Mouse (Mus musculus) small intestine, adult 2 months (tissue): ENCODE data around the gene Tpcn2.

ENCODE experiments used
- CTCF ChIP-seq: fragments of 200-500 bp; IDR thresholded peaks from 2 replicates; pipeline ENCODE4 v1.5.1; 2012; ENCODE audit warnings: low read depth, mild to moderate bottlenecking, control low read depth, inconsistent platforms, low read length, moderate library complexity, mixed read lengths; ENCODE audit not compliant: insufficient replicate concordance, insufficient read length; ENCODE audit errors: extremely low read depth
- POLR2A ChIP-seq: fragments of 200-500 bp; IDR thresholded peaks from 2 replicates; pipeline ENCODE4 v1.6.1; 2012; ENCODE audit warnings: low read depth, mild to moderate bottlenecking, control low read depth, inconsistent platforms, low read length, moderate library complexity

DNA sequence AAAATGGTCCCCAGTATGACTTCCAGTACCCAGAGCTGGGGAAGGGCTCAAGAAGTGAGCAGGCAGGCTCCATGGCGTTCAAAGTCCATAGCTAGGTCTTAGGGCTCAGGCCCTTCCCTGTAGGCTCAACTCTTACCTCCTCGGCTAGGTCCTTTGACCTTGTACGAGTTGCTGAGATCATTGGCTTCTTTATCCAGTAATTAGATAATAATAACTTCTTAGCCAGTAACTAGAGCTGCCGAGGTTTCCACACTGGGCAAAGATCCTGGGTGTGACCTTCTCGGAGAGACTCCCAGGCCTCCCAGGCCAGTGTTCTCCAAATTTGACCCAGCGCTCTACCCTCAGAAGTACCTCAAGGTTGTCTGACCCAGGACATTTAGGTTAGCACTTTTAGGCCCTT lies 57.2 kb downstream of the Tpcn2 start:
- TF ChIP-seq POLR2A: no peak
- no peak for TF ChIP-seq CTCF
